Mouse (Mus musculus) fat pad, adult 2 months (tissue): ENCODE measurements around the gene Myo9b.

Experiments used
- DNase-seq: peaks from one replicate; pipeline ENCODE4 v3.0.0-alpha.2; 2011; ENCODE audit warnings: low read depth, low spot score; ENCODE audit errors: extremely low read depth

Gene Myo9b

DNA sequence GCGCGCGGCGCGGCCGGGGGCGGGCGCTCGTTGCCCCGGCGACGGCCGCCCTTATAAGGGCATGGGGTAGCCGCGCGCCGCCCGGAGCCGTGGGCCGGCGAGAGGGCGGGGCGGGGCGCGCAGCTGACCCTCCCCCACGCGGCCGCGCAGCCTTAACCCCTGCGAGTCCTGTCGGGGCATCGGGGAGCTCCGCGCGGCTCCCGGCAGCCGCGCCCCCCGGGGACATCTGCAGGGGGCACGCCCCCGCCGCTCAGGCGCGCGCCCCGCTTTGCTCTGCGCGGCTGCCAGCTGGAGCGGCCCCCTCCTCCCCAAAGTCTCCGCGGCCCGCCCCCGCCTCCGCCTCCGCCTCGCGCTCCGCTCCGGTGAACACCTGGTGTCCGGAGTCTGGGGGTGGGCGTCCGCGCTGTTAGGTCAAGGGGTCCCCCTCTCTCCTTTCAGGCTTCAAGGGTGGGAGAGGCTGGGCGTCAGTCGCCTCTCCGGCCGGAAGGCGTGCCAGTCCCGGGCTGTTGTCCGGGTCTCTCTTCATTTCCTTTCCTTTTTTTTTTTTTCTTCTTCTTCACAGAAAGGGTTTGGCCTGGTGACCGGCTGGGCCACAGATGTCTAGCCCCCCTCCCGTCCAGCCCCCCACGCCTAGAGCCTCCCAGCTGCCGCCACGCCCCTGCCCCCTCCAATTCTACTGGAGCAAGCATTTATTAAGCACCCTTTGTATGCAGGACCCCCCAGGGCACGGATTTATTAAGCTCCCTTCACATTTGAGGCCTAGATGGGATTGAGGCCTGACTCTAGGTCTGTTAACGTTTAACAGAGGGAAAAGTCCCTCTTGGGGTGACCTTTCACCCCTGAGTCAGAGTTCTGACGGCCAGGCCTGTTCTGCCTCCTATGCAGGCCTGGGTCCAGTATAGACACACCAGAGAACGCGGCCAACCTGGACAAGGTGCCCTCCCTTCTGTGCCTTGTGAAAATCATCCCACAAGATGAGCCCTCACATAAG is 109.8 kb downstream of the Myo9b start:
- DNase-seq = no peak

DNA sequence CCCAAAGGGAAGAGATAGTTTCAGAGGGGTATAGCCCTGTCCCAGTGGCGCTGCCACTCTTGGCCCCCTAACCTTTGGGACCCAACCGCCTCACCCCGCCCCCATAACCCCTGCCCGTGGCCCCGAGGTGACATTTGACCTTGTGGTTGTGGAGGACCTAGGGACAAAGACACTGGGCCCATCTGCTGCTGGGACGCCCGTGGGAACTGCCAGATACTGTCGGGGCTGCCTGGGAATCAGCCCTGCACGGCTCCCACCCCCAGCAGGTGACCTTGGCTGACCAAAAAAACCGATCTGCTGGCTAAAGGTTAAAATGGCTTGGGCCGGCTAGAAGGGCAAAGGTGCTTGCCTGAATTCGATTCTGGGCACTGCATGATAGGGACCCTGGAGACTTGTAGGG is 110.9 kb downstream of the Myo9b start:
- no peak for DNase-seq

DNA sequence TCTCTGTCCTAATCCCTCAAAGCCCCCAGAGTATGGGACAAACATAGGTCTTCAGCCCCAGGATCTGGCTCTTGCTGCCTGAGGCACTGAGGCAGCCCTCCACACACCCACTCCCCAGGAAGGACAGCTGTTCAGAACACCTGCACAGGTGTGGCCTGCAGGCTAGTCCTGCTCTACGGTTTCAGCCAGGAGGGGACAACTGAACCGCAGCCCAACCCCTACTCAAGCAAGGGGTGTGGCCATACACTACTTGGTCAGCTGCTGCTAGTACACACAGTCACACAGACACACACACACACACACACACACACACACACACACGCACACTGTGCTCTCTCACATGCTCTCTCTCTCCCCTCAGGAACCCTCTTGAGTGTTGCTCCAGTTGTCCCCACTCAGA is 111.3 kb downstream of the Myo9b start:
- DNase-seq = no peak

DNA sequence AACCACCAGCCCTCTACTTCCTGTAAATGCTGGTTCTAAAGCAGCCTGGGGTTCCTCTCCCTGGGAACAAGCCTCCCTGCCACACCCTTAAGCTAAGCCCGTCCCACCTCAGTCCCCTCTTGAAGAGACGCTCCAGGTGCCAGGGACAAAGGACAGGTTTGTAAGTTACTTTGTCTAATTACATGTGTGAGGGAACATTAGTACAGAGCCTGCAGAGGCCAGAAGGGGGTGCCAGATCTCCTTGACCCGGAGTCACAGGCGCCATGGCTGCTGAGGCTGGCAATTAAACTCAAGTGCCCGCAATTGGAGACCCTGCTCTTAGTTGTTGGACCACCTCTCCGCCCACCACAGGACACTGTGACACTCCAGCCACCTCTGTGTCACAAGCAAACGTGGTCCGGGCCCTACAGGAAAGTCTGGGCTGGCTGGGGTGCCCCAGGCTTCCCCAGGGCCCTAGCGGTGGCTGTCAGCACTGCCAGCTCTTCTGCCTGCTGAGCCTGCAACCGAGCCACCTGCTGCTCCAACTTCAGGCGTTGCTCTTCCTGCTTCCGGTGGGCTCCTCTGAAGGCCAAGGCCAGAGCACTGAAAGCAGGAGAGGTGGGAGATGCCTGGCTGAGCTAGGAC is 112.8 kb downstream of the Myo9b start:
- no peak for DNase-seq

DNA sequence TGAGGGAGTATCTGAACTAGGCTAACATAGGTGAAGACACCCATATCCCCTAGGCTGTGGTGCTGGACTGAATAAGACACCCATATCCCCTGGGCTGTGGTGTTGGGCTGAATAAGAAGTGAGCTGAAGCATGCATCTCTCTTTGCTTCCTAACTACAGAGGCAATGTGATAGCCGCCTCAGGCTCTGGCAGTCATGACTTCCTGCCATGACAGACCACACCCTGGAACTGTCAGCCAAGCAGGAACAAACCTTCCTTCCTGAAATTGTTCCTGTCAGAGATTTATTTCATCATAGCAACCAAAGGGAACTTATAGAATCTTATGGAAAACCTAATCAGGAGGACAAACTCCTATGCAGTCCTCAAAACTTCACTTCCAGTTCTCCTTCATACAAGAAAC is 115.8 kb downstream of the Myo9b start:
- no peak for DNase-seq

DNA sequence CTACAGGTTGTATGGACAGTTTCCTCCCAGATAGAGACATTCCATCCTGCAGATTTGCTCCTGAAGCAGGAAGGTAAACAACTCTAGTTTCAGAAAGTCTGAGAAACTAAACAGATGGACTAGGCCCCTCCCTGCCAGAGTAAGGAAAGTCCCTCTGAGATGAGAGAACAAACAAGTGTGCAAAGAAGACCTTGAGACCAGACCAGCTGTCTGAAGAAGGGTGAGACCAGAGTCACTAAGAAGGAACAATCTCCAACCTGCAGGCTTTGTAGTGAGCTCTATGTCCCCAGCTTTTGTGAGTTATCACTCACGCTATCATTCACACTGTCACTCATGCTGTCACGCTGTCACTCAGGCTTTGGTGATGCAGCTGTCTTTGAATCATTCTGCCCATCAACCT is 119.2 kb downstream of the Myo9b start:
- no peak for DNase-seq

DNA sequence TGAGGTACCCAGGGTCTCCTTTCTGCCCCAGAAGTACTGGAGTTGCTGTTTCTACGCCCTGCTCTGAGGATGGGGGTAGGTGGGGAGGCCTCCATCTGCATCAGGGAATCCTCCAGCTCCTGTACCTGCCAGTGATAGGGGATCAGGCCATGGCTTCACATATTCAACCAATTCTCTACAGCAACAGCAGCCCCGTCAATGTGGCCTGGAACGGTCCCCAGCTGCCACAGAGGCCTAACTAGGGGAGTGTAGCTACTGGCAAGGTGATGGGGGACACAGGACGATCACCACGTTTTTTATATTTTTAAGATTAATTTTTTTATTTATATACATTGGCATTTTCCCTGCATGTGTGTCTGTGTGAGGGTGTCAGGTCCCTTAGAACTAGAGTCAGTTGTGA is 119.9 kb downstream of the Myo9b start:
- no peak for DNase-seq

DNA sequence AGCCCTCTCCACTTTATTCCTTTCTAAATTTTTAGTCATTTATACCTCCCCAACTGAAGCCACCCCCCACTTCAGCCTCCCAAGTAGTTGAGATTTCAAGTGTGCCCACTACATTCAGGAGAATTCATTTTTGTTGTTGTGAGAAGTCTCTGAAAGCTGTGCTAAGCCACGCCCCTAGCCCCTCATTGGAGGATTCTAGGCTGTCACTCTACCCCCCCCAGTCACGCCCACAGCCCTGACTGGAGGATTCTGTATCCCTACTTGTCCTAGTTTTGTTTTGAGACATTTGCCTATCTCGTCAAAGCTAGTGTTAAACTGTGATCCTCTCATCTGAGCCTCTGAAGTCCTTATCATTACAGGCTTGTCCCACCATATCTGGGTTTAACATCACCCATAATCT is 120.4 kb downstream of the Myo9b start:
- no peak for DNase-seq

DNA sequence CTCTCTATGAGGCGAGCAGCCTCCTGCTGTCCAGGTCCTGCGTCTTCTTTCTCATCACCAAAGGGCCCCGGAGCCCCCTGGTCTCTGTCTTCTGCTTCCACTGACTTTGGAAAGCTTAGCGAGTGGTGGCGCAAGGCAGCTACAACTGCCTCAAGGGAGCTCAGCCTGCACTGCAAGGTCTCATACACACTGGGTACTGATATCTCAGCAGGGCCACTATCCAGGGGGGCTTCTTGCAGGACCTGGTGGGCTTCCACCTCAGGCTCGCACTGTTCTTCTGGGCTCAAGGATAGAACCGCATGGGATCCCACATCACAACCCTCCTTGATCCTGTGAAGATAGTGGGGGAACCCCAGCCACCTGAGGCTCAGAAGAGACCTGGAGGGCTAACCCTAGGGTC is 122.0 kb downstream of the Myo9b start:
- no peak for DNase-seq

DNA sequence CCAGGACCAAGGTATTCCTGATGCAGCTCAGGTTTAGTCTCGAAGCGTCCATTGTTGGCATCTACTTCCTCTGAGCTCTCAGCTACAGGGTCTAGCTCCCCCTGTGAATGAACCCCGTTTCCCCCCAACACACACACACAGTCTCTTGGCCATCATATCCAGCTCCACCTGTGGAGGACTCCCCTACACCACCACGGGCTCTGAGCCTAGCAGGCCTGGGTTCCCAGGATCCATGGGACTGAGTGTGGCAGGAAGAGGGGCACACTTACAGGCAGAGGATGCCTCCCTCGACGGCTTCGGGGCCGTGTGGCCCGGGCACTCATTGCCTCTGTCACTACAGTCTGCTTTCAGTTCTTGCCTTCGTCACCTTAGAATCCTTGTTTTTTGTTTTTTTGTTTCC is 122.6 kb downstream of the Myo9b start:
- DNase-seq = no peak

DNA sequence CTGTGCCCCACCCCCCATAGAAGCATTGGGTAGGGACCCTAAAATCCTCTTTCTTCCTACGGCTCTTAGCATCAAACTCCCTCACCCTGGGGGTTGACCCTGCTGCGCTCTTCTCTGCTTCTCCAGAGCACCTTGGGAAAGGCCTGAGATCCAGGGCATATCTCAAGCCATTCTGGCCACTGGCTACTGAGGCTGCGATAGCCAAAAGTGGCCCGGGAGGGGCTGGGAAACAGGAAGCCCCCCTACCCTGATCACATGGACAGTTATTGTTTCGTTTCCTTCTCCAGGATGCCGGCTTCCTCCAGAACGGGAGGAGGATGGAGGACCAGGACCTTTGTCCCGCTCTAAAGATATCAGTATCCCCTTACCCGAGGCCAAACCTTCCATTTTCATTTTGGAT is 123.1 kb downstream of the Myo9b start, which contains the start of gene Ushbp1:
Ushbp1 (minus strand) TSS at position 174 of the 400 bp plus-strand sequence.
- DNase-seq = no peak

DNA sequence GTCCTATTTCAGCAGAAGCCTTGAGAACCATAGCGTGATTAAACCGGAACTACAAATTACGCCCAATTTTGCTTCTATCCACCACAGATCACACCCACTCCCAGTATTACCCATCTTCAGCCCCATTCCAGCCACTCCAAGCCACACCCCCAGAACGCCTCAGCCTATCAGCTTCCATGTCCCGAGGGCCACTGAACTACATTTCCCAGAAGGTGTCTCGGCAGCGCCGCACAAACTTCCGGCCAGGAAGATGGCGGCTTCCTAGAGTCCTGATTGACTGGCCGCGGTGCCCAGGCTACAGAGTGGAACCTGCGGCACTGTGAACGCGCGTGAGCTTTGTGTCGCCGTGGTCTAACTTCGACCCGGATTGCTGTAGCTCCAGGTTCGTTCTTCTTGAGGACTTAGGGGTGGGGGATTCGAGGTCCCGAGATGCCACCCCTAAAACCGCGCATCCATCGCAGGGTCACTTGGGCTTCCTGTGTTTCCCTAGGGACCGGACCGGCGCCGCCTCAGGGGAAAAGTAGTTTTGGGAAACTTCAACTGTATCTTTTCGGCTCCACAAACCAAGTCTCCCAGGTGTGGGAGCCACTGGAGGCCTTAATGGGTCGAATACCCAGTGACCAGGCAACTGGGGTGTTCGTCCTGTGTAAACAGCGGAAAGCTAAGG is 124.3 kb downstream of the Myo9b start, which contains the start of gene Babam1:
Babam1 (plus strand) TSS at position 223 of the 667 bp plus-strand sequence.
- peak; percentile 88 for DNase-seq

DNA sequence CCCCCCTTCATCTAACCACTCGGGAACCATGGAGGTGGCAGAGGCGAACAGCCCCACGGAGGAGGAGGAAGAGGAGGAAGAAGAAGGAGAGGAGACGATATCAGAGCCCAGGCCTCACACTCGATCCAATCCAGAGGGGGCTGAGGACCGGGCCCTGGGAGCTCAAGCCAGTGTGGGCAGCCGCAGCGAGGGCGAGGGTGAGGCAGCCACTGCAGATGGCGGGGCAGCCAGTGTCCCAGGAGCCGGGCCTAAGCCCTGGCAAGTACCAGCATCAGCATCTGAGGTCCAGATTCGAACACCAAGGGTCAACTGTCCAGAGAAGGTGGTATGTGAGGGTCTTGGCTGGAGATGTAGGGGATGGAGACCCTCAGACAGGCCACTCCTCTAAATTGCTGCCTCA is 125.2 kb downstream of the Myo9b start:
- no peak for DNase-seq

DNA sequence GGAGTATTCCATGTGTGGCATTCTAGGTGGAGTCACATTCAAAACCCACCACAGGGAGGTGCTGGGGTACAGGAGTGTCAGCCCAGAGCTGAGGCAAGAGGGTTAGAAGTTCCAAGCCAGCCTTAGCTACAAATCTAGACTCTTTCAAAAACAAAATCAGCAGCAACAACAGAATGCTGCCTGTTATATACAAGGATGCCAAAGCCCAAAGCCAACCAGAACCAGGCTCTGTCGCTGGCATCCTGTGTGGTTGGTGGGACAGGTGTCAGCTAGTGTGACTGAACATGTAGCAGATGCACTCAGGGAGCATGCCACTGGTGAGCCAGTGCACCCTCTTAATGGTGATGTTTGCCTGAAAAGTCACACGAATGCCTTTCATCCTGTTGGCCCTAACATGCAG is 128.3 kb downstream of the Myo9b start:
- no peak for DNase-seq

DNA sequence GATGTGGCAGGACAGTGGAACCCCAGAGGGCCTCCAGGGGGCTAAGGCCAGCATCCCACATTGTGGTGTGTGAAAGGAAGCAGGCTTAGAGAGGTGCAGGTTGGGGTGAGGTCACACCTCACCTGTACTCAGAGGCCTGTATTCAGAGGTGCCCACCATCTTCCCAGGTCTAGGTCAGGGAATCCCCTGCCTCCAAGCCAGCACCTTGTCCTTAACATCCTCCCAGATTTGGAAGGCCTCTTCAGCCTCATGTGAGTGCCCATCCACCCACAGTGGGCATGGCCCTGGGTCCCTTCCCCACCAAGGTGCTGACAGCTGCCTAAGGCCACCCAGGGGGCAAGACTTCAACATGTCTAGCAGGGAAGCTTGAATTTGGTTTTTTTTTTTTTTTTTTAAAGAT is 128.9 kb downstream of the Myo9b start:
- no peak for DNase-seq

DNA sequence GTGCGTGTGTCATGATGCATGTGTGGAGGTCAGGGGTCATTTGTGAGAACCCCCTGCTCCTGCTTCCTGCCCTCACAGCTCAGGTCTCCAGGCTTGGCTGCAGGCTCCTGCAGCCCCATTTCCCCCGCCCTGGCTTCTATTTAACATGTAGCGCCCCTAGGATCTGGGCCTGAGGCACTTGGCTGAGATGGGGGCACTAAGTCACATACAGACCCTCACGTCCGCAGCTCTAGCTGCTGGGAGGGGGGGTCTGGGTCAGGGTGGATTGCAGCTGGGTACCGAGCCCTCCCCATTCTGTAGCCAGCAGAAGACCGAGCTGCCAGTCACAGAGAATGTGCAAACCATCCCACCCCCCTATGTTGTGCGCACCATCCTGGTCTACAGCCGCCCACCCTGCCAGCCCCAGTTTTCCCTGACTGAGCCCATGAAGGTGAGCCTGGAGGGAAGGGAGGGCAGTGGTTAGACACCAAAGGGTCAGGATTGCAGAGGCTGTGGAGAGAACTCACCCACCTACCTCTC is 130.0 kb downstream of the Myo9b start:
- DNase-seq = no peak

DNA sequence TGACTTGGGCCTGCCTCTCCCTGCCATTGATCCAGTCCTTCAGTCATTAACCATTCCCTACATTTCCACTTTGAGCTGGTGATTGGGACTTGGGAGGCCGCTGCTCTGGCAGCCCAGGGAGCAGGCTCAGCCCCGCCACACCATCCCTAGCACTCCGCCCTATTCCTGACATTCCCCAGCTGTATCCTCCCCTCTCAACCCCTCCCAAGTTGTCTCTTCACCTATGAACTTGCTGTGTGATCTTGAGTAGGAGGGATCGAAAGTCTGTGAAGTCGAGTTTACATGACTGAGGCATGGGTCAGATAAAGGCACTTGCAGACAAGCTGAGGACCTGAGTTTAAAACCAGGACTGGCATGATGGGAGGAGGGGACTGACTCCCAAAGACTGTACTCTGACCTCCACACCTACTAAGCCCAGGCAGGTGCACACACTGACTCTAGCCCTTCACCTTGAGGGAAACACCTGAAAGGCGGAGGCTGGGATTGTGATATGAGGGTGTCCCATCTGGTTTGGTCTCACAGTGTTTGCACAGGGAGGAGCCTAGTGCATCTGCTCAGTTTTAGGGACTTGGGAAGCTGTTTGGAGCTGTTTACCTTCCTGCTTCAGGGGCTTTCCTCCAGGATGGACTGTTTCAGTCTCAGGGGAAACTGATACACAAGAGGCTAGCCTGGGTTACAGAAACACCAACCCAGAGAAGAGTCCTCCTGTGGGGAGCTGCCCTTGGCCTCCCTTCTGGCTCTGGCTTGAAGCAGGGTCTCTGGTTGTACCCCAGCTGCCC is 130.8 kb downstream of the Myo9b start:
- no peak for DNase-seq

DNA sequence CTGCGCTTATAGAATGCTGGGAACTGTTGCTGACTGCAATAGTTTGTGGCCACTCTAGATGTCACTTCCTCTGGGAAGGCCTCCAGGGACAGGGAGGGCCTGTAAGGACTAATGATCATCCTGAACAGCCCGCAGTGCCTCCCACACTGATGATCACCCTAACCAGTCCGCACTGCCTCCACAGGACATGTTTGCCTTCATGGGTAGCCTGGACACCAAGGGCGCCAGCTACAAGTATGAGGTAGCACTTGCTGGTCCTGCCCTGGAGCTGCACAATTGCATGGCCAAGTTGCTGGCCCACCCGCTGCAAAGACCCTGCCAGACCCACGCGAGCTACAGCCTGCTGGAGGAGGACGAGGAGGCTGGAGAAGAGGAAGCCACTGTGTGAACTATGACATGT is 131.5 kb downstream of the Myo9b start:
- DNase-seq = no peak

DNA sequence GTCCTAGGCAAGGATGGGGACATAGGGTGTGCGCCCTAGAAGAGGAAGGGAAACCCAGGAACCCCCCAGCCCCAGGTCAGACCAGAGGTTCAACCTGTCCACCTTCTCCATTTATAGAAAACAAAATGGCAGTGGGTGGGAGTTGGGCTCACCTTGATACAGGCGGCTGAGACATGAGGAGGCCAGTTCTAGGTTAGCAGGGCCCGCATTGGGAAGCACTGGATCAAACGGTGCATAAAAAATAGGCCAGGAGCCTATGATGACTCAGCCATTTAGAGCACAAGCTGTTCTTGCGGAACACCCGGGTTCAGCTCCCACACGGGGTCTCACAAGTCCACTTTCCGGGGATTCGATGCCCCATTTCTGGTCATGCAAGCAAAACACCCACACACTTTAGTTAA is 132.4 kb downstream of the Myo9b start:
- no peak for DNase-seq

DNA sequence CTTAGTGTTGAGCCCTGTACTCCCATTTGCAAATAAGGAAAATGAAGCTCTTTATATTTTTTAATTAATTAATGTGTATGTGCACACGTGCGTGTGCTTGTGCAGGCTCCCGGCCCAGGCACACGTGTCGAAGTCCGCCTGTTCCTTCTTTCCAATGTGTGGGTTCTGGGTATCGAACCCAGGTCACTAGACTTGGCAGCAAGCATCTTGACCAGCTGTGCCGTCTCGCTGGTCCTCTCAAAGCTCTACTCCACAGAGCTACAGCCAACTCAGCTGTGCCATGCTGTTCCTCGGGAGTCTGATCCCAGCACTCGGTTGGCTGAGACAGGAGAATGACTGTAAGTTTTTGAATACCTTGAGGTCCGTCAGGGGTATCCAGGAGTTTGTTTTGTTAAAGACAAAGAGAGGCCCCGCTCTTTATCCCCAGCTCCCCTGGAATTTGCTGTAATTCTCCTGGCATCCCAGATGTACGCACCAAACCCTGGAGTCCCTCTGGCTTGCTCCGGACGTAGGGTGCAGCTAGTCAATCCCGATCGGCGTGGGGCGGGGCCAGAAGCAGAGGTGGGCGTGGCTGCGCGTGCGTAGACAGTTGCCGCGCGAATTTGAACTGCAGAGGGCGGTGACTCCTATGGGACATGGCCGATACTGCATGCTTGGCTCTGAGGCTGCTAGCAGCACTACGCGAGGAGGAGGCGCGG is 133.0 kb downstream of the Myo9b start, which contains the start of gene Ankle1:
Ankle1 (plus strand) TSS at position 610 of the 698 bp plus-strand sequence.
- no peak for DNase-seq
